Mouse (Mus musculus) forebrain, embryonic 13.5 days (tissue): ENCODE results near the gene Atxn7l3b. TPM values are rescaled to one million over a fixed set of nuclear protein-coding genes. Genes with fewer than 3 reads are reported as not detected.
"Not testable (repeated sequence)": the region's sequence is repeated elsewhere in the genome, so short reads cannot be mapped to it uniquely, and the experiment has no call there.

Experiments used
- ATAC-seq: fragments of 200-750 bp; cut with Nextera tagmentation; 2 replicates; pipeline ENCODE4 v1.8.0; 2017
- H3K27ac ChIP-seq: fragments of 300-500 bp; sonication (generic); 2 replicates; pipeline ENCODE4 v1.5.1; 2015; ENCODE audit warnings: inconsistent platforms, mild to moderate bottlenecking, moderate library complexity
- H3K27me3 ChIP-seq: fragments of 300-500 bp; sonication (generic); 2 replicates; pipeline ENCODE4 v1.6.1; 2015; ENCODE audit warnings: mild to moderate bottlenecking, inconsistent platforms
- H3K36me3 ChIP-seq: fragments of 300-500 bp; sonication (generic); 2 replicates; pipeline ENCODE4 v1.6.1; 2015; ENCODE audit warnings: mild to moderate bottlenecking, inconsistent platforms; ENCODE audit not compliant: poor library complexity, severe bottlenecking
- H3K4me1 ChIP-seq: fragments of 300-500 bp; sonication (generic); 2 replicates; pipeline ENCODE4 v1.6.1; 2015; ENCODE audit warnings: inconsistent platforms
- H3K4me2 ChIP-seq: fragments of 300-500 bp; sonication (generic); 2 replicates; pipeline ENCODE4 v1.6.1; 2015; ENCODE audit warnings: inconsistent platforms, mild to moderate bottlenecking, moderate library complexity
- H3K4me3 ChIP-seq: fragments of 300-500 bp; sonication (generic); 2 replicates; pipeline ENCODE4 v1.5.1; 2015; ENCODE audit warnings: mild to moderate bottlenecking, inconsistent platforms
- H3K9ac ChIP-seq: fragments of 300-500 bp; sonication (generic); 2 replicates; pipeline ENCODE4 v1.6.1; 2015; ENCODE audit warnings: mild to moderate bottlenecking, inconsistent platforms
- H3K9me3 ChIP-seq: fragments of 300-500 bp; sonication (generic); replicated peaks from 2 replicates; pipeline ENCODE4 v1.6.1; 2016; ENCODE audit warnings: inconsistent platforms
- WGBS: fragments of 180-500 bp; shearing (Covaris S2); methylation state at CpG from one replicate; pipeline ENCODE4 v1.1.7; 2015; 5-methylcytosine and 5-hydroxymethylcytosine counted together
- polyA plus RNA-seq: library from polyadenylated mRNA; unstranded; fragments of >200 nt; fragmentation: Nextera tagmentation; extraction: Ambion mirVana; gene quantifications from 2 replicates; pipeline ENCODE4 v1.2.1, GENCODE M21; 2015

The Atxn7l3b gene
- 358 and 389 TPM in 2 replicates for polyA plus RNA-seq

DNA sequence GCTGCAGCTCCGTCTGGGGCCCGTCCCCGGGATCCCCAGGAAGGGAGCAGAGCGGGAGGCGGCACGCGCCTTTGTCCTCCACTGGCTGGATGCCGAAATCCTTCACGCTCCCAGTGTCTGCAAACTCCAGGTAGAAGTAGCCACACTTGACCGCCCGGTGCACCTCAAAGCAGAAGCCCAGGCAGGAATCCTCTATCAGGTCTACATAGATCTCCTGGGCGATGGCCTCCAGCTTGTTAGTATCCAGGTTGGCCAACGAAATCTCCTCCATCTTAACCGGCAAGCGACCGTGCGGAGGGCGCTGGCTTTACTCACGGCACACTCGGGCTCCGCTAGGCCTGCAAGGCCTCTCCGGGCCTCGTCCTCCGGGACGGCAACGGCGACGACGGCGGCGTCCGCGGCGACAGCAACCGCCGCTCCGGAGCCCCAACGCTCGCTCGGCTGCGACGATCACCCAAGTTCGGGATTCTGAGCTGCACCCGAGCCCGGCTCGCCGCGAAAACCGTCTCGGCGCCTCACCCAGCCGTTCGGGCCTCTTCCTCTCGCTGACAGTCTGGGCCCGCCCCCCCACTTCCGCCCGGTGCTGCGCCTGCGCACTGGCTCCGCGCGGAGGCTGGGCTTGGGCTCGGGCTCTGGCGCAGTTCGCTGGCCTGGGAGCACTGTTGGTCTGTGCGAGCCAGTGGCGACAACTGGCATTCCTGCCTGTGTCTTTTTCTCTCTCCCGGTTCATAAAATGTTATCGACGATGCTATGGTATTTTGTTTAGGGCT, at the start of gene Atxn7l3b:
Gene Atxn7l3b, minus strand, starts transcription at position 550 of the 770 bp plus-strand sequence.
- peak within 1 kb of the TSS; percentile 95 for H3K27ac ChIP-seq
- peak; percentile 100 for ATAC-seq
- H3K36me3 ChIP-seq: peaks cover 34% of the 10 kb centered on the region
- H3K9me3 ChIP-seq: no peaks in the 10 kb centered on the region
- H3K4me2 ChIP-seq: peak within 1 kb of the TSS; percentile 86
- H3K9ac ChIP-seq: peak within 1 kb of the TSS; percentile 95
- WGBS: under 1% methylated on average over 70 of the region's 70 CpGs
- H3K4me3 ChIP-seq: peak within 1 kb of the TSS; percentile 84
- H3K27me3 ChIP-seq: no peaks in the 10 kb centered on the region
- H3K4me1 ChIP-seq: peaks cover 31% of the 10 kb centered on the region

DNA sequence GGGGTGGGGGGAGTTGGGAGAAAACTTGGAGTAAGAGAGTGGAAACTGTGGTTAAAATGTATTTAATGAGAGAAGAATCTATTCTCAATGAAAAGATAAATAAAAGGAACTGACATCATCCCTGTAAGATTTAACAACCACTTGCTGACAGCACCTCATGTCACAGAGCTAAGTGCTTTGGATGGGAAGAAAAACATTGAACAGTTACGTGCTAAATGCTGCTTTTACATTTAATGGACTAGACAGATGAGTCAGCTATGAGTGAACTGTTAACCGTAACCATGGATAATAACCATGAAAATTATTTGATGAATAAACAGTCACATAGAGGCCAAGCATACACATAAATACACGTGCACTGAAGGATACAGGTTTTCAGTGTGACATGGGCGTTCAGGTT, 48.8 kb upstream of the Atxn7l3b start:
- Histone ChIP-seq H3K9me3 (no peaks in the 10 kb centered on the region), H3K27me3 (no peaks in the 10 kb centered on the region), H3K4me3 (no peak overlapping the region), H3K36me3 (no peaks in the 10 kb centered on the region), H3K27ac (no peak overlapping the region), H3K4me2 (no peak overlapping the region), H3K9ac (no peak overlapping the region), H3K4me1 (no peaks in the 10 kb centered on the region)
- WGBS: 88% methylated on average over 4 of the region's 4 CpGs
- no peak for ATAC-seq

DNA sequence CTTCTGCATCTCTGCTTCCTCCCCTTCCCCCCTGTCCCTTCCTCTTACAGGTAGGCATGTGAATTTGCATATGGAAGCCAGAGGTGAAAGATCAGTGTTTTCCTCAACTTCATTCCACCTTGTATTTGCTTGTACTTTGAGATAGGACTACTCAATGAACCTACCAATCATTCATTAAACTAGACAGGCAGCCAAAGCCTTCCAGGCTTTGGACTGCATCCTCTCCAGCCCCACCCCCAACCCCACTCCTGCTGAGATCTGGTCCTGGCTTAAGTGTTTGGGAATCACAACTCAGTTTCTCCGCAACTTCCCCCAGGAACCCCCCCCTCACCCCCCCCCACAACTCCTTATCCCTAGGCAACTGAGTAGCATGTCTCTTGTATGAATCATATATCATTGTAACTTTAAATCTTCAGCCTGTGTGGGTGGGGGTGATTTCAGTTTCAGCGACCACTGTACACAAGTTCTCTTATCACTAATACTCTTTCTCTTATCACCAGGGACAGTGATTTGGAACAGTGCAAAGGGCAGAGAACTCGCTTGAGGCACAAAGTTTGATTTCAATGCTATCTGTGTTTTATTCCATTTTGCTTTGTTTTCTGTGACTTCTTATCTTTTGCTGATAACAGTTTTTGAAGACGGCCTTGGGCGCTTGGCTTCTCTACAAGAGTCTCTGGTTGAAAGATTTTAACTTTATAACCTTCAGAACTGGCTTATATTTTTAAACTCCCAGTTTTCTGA, 44.7 kb upstream of the Atxn7l3b start:
- Histone ChIP-seq H3K9me3 (no peaks in the 10 kb centered on the region), H3K36me3 (no peaks in the 10 kb centered on the region), H3K27me3 (no peaks in the 10 kb centered on the region), H3K4me2 (no peak overlapping the region), H3K27ac (no peak overlapping the region), H3K4me1 (no peaks in the 10 kb centered on the region), H3K9ac (no peak overlapping the region), H3K4me3 (no peak overlapping the region)
- no peak for ATAC-seq
- WGBS: 75% methylated on average over 5 of the region's 5 CpGs

DNA sequence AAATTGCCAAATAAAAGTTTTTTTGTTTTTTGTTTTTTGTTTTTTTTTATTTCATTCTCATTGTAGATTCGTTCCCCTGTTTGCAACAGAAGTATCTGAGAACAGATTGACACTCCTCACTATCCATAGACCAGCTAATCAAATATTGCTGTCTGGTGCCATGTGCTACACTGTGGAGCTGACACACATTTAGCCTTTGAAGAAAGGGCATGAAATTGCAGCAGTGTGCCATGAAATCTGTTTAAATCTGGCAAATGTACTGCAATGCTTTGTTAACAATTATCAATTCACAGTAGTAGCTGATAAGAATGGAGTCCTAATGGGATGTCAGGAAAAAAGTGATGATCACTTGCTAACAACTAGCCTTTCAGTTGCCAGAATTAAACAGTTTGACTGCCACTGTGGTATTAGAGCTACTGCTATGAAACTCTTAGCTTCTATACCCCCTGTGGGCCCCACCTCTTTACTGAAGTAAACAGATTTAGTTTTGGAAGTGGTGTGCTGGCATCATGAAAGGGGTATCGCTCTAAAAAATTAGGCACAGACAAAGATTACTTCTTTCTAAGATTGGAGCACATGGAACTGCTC, 41.3 kb upstream of the Atxn7l3b start:
- H3K27me3 ChIP-seq: no peaks in the 10 kb centered on the region
- no peak overlapping the region for H3K4me2 ChIP-seq
- H3K9ac ChIP-seq: no peak overlapping the region
- H3K4me3 ChIP-seq: no peak overlapping the region
- no peaks in the 10 kb centered on the region for H3K9me3 ChIP-seq
- 87% methylated on average over 2 of the region's 2 CpGs for WGBS
- H3K4me1 ChIP-seq: no peaks in the 10 kb centered on the region
- no peak overlapping the region for H3K27ac ChIP-seq
- no peaks in the 10 kb centered on the region for H3K36me3 ChIP-seq
- ATAC-seq: no peak

DNA sequence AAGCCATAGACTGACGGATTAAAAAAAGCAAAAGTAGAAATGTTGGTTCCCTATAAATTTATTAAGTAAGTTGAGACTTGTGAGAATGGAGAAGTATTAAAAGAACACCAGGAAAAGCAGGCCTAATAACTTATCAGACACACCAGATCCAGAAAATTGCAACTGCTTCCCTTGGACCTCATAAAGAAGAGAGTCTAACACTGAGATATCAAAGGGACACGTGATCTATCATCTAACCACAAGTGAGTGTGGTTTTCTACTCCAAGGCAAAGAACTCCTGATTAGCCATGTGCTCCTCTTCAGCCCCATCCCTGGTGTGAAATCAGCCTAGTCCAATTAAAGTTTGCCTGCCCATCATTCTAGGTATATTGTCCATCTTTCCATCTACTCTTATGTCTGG, 38.8 kb upstream of the Atxn7l3b start:
- no peak overlapping the region for H3K4me2 ChIP-seq
- H3K9me3 ChIP-seq: no peaks in the 10 kb centered on the region
- 83% methylated on average over 2 of the region's 2 CpGs for WGBS
- H3K27ac ChIP-seq: no peak overlapping the region
- H3K36me3 ChIP-seq: no peaks in the 10 kb centered on the region
- H3K27me3 ChIP-seq: no peaks in the 10 kb centered on the region
- no peak overlapping the region for H3K9ac ChIP-seq
- ATAC-seq: no peak
- H3K4me1 ChIP-seq: no peaks in the 10 kb centered on the region
- H3K4me3 ChIP-seq: no peak overlapping the region

DNA sequence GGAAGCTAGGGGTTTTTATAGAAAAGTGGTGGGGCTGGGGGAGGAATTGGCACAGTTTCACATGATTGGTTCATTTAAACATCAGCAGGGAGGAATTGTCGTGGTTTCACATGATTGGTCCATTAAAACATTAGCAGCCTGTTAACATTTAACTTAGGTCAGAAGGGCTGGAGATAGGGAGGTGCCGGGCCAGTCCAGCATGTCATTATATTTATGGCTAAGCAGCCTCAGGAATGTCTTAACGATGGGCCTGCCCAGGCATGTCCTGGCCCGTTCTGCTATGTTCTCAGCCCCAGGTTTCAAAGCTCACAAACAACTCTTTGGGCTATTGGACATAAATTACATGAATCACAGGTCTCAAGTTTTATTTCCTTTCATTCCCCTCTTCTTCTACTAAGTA, 33.4 kb upstream of the Atxn7l3b start:
- H3K4me1 ChIP-seq, H3K36me3 ChIP-seq, H3K27me3 ChIP-seq, H3K4me2 ChIP-seq, H3K9me3 ChIP-seq, H3K9ac ChIP-seq, H3K27ac ChIP-seq, ATAC-seq, H3K4me3 ChIP-seq: not testable (repeated sequence)
- WGBS: 36% methylated on average over 4 of the region's 4 CpGs

DNA sequence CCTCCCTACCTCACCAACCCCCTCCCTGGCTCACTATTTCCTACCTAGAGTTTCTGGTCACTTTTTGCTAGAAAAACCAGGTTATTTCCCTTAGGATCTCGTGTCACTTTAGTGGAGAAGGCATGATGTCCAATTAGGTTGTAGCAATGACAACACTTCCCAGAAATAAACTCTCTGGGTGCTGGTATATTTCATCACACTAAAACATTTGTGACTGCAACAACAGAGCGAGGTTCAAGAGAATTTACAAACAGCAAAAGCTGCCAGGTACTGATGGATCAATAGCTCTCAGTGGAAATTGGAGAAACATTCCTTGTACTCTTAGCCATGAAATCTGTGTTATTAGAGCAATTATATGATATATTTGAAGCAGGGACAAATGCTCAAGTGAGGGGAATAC, 25.3 kb upstream of the Atxn7l3b start:
- 81% methylated on average over 2 of the region's 2 CpGs for WGBS

DNA sequence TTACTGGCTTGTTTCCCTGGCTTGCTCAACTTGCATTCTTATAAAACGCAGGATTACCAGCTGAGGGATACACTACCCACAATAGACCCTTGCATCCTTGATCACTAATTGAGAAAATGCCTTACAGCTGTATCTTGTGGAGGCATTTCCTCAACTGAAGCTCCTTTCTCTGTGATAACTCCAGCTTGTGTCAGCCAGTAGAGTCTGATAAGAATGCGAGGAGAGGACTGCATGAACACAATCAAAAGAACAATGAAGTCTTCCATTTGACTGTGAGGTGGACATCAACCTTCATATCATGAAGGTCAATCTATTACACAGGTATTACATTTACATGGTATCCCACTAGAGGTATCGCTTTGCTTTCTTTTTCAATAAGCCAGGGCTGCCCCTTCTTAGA, 19.7 kb upstream of the Atxn7l3b start:
- Histone ChIP-seq H3K9me3 (no peaks in the 10 kb centered on the region), H3K4me3 (no peak overlapping the region), H3K9ac (no peak overlapping the region), H3K27me3 (no peaks in the 10 kb centered on the region), H3K27ac (no peak overlapping the region), H3K4me1 (no peaks in the 10 kb centered on the region), H3K4me2 (no peak overlapping the region), H3K36me3 (no peaks in the 10 kb centered on the region)
- WGBS: 90% methylated on average over 3 of the region's 3 CpGs
- ATAC-seq: no peak

More for the DNA sequence above, 25.3 kb upstream of the Atxn7l3b start:
- no peaks in the 10 kb centered on the region for H3K27me3 ChIP-seq
- no peaks in the 10 kb centered on the region for H3K4me1 ChIP-seq
- no peak overlapping the region for H3K27ac ChIP-seq
- H3K4me2 ChIP-seq: no peak overlapping the region
- no peak overlapping the region for H3K9ac ChIP-seq
- H3K9me3 ChIP-seq: no peaks in the 10 kb centered on the region
- no peak overlapping the region for H3K4me3 ChIP-seq
- H3K36me3 ChIP-seq: no peaks in the 10 kb centered on the region
- no peak for ATAC-seq

DNA sequence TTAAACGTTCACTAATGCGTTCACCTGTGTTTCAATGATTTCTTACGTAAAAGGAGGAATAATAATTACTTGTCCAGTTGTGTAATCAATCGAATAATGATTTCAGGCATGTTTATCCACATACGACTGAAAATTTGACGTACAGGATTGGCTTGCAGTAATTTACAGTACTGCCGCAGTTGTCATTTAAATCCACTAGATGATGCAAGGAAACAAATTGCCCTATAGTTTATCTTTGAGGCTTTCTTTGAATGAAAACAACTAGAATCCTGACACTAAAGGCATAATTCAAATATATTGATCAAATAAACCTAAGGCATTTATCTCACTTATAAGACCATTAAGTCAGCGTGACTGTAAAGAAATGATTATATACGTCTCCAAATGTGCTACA, 418 bp upstream of the Atxn7l3b start:
- ATAC-seq: peak; percentile 33
- Histone ChIP-seq H3K4me3 (peak overlapping the region; percentile 84), H3K36me3 (peaks cover 32% of the 10 kb centered on the region), H3K4me1 (peaks cover 31% of the 10 kb centered on the region), H3K9me3 (no peaks in the 10 kb centered on the region), H3K4me2 (peak overlapping the region; percentile 86), H3K27me3 (no peaks in the 10 kb centered on the region), H3K9ac (peak overlapping the region; percentile 95), H3K27ac (peak overlapping the region; percentile 95)
- WGBS: 45% methylated on average over 9 of the region's 9 CpGs

DNA sequence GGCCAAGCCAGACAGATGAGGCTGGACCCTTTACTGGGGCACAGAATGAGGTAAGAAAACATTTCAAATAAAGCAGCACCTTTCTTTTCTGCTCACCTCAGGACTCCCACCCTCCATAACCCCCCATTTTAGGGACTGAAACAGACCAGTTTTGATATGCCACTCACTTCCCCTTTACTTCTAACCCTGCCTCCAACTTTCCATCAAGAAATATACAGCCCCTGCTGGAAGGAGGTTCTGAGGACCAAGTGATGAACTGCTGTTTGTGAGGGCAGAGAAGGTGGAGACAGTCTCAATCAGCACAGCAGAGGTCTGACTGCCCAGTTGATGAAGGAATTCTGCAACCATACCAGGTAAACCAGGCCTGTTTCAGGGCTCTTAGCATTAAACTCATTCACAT, 1.8 kb downstream of the Atxn7l3b start:
- Histone ChIP-seq H3K27me3 (no peaks in the 10 kb centered on the region), H3K9me3 (no peaks in the 10 kb centered on the region), H3K4me1 (peaks cover 31% of the 10 kb centered on the region), H3K4me3 (peak overlapping the region; percentile 84), H3K4me2 (peak overlapping the region; percentile 86), H3K27ac (no peak overlapping the region), H3K9ac (no peak overlapping the region), H3K36me3 (peaks cover 44% of the 10 kb centered on the region)
- no peak for ATAC-seq

DNA sequence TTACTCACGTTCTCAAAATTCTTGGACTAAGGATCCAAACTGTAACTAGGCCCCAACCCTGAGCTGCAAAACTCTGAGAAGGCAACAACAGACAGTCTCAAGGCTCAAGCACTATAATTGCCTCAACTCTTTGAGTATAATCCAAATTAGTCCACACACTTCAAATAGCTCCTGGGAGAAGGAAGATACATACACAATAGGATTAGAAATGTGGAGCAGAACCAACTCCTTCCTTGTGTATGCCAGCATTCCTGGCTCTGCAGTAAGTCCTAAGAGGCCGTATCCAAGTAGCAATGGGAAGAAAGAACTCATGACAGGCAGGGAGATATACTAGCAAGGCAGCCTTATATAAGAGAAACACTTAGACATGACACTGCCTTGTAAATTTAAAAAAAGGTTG, 2.5 kb downstream of the Atxn7l3b start:
- Histone ChIP-seq H3K9me3 (no peaks in the 10 kb centered on the region), H3K4me1 (peaks cover 31% of the 10 kb centered on the region), H3K9ac (no peak overlapping the region), H3K4me3 (peak overlapping the region; percentile 18), H3K4me2 (peak overlapping the region; percentile 86), H3K27me3 (no peaks in the 10 kb centered on the region), H3K27ac (no peak overlapping the region), H3K36me3 (peaks cover 44% of the 10 kb centered on the region)
- WGBS: 77% methylated on average over 2 of the region's 2 CpGs
- ATAC-seq: no peak

DNA sequence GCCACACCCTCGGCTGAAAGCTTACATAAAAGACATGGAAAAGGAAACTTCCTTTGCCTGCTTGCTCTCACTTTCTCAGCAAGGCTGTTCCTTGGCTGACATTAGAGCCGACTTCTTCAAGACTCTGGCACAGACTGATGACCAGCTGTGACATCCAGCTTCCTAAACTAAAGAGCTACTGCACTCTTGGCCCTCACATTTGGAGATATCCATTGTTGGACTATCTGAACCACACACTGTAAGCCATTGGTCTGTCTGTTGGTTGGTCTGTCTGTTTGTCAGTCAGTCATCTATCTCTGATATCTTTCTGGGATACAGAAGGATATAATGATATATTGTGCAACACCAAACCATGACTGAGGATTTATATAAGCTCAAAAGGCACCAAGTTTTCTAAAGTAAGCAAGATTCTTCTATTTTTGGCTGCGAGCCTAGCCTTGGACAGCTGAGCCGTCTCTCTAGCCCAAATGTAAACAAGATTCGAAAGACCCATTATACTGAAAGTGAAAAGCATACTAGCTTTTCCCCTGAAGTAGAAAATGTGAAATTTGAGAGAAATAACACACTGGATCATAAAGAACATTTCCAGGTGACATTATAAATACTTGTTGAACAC, 12.1 kb downstream of the Atxn7l3b start:
- Histone ChIP-seq H3K9ac (no peak overlapping the region), H3K27me3 (no peaks in the 10 kb centered on the region), H3K9me3 (no peaks in the 10 kb centered on the region), H3K4me3 (no peak overlapping the region), H3K27ac (no peak overlapping the region), H3K36me3 (no peaks in the 10 kb centered on the region), H3K4me1 (no peaks in the 10 kb centered on the region), H3K4me2 (no peak overlapping the region)
- no peak for ATAC-seq
- 76% methylated on average over 5 of the region's 5 CpGs for WGBS
